Mouse (Mus musculus): ENCODE measurements at regions not wholly inside any gene's neighbourhood (a gene's known extent, or its start where the extent isn't known, plus 50 kb on each side); places are given as distances from the start of the nearest gene placed in this dataset.
"Not testable (repeated sequence)": the region's sequence is repeated elsewhere in the genome, so short reads cannot be mapped to it uniquely, and the experiment has no call there.

DNA sequence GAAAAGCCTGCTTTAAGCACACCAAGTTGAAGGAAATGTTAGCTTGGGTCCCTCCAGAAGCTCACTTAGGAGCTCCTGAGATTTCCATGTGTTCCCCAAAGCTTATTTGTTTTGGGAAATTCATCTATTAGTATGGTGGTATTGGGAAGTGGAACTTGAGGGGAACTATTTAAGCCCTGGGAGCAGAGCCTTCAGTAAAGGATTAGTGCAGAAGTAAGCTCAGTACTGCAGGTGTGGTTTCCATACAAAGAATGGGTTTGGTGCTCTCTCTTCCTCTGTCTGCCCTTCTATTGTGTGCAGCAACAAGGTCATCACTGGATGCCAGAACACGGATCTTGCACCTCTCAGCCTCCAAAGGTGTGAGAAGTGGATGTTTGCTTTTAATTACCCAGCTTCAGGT, 57.2 kb downstream of the Foxa2 start:
- DNase-seq (ENCODE audit: low spot score in 2 of 2) = no peak

DNA sequence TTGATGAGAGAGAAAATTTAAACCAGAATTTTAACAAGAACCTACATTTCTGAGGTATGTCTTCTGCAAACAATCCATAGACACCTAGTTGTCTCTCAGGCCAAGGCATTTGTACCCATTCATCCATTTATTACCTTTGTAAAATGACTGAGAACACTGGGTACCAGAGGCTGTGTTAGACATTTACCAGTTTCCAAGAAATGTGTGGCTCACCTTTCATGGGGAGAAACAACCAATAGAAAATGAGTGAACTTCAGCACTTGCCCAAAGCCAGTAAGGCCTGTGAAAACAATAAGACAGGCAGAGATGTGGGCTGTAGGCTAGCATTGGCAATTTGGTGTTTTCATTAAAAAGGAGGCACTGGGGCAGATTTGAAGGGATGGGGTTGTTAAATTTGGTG, 58.2 kb downstream of the Foxa2 start:
- DNase-seq (ENCODE audit: low spot score in 2 of 2) = no peak

- no peak for DNase-seq (ENCODE audit: low spot score in 2 of 2)
Observed at GRCm38 (mm10) chr2:147985261-147985575, 61.6 kb downstream of the Foxa2 start.

GRCm38 (mm10) chr2:147984547-147985260, 62.1 kb downstream of the Foxa2 start:
- DNase-seq (ENCODE audit: low spot score in 2 of 2) = peak; percentile 19 to 20

GRCm38 (mm10) chr2:147980929-147981479, 65.8 kb downstream of the Foxa2 start:
- no peak for DNase-seq (ENCODE audit: low spot score in 2 of 2)

DNA sequence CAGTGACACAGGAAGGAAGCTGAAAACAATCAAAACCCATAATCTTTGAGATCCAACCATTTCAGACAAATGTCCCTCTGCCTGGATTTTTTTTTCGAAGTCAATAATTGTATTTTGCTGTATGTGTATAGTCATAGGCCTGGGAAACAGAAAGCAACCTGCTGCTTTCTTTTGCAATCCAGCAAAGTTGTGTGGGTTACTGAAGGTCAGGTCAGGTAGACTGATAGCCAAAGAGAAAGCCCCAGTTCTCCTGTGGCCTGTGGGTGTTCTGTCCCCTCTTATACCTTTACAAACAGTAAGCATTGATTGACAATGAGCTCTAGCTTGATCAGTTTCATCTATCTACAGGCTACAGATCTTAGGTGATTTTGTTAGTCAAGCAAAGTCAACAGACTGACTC, 66.4 kb downstream of the Foxa2 start:
- no peak for DNase-seq (ENCODE audit: low spot score in 2 of 2)

- no peak for DNase-seq (ENCODE audit: low spot score in 2 of 2)
Observed at GRCm38 (mm10) chr2:147979660-147980364, 67.0 kb downstream of the Foxa2 start.

DNA sequence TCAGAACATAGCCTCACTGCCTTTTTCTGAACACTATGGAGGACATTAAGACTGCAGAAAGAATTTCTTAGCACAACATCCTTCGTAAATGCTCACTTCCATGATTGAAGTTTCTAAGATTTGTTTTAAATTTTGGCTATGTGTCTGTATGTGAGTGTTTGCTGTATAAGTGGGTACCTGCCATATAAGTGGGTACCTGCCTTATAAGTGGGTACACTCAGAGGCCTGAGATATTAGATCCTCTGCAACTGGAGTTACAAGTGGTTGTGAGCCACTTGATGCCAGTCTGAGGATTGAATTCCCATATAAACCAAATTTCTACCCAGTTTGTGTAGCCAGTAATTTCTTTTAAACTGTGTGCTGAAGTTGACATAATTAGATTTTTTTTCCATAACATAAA, 67.8 kb downstream of the Foxa2 start:
- DNase-seq (ENCODE audit: low spot score in 2 of 2) = no peak

DNA sequence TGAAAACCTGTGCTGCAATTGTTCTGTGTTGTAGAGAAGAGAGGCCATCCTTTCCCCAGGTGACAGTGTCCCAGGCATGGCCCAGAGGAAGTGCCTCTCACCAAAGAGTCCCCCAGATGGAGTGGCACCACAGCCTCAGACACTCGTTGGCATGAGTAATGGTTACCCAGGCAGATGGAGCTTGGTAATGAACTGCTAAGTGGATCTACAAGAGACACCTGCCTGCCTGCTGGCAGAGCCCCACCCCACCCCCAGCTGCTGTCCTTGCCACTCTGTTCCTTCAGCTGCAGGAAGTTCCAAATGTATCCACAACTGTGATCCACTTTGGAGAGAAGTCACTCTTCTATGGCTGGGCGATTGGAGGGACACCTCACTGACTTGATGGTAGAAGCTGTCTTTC, 72.0 kb downstream of the Foxa2 start:
- no peak for DNase-seq (ENCODE audit: low spot score in 2 of 2)

DNA sequence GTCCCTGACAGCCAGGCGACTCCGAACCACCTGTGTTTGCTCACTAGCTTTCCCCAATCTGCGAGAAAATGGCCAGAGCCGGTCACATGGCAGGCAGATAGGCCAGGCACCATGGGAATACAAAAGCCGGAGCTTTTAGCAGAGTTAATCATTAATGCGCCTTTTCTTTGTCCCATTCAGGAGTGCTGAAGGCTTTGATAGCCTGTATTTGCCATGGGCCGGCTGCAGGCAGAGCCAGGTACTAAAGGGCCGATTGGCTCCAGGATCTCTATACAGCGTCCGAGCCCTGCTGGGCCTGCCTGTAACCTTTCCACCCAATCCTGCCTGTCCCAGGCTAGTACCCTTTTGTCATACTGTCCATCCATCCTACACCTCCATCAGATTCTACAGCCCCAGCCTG, 78.1 kb downstream of the Foxa2 start:
- no peak for DNase-seq (ENCODE audit: low spot score in 2 of 2)

- no peak for DNase-seq (ENCODE audit: low spot score in 2 of 2)
Observed at GRCm38 (mm10) chr2:147967829-147968529, 78.8 kb downstream of the Foxa2 start.

GRCm38 (mm10) chr2:147963284-147963683, 83.5 kb downstream of the Foxa2 start:
- not testable (repeated sequence) for DNase-seq (ENCODE audit: low spot score in 2 of 2)

DNA sequence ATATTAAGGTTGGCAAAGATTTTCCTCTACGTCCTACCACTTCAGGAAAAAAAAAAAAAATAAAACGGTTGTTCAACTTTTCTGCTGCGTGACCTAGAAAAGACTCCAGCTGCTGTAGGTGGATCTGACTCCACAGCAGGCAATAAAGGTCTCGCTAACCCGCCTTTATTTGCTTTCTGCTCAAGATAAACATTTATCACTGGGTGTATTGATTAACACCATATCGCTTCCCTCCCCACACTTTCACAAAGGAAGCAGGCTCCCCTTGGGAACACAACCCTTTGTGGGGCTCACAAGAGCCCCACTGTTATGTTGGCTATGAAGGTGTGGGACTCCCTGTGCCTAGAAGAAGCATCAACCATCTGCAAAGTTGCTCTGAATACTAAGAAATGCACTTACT, 85.1 kb downstream of the Foxa2 start:
- DNase-seq (ENCODE audit: low spot score in 2 of 2) = no peak

- DNase-seq (ENCODE audit: low spot score in 2 of 2) = no peak
Observed at GRCm38 (mm10) chr2:147954183-147954582, 92.6 kb downstream of the Foxa2 start.

DNA sequence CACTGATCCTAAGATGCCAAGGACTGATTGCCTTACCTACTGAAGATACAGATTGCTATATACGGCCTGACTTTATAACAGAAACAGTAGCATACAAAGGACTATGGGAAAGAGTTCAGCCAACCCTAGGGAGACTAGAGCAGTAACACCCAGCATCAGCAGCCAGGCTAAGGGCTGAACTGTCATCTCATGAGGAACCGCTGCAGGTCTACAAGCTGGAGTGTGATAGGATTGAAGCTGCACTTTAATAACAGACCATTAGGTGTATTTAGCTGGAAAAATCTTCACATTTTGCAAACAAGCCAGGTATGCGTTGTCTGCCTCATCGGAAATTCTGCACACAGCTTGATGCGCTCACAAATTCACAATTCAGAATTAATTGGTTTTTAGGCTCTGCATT, 95.5 kb downstream of the Foxa2 start:
- DNase-seq (ENCODE audit: low spot score in 2 of 2) = no peak

DNA sequence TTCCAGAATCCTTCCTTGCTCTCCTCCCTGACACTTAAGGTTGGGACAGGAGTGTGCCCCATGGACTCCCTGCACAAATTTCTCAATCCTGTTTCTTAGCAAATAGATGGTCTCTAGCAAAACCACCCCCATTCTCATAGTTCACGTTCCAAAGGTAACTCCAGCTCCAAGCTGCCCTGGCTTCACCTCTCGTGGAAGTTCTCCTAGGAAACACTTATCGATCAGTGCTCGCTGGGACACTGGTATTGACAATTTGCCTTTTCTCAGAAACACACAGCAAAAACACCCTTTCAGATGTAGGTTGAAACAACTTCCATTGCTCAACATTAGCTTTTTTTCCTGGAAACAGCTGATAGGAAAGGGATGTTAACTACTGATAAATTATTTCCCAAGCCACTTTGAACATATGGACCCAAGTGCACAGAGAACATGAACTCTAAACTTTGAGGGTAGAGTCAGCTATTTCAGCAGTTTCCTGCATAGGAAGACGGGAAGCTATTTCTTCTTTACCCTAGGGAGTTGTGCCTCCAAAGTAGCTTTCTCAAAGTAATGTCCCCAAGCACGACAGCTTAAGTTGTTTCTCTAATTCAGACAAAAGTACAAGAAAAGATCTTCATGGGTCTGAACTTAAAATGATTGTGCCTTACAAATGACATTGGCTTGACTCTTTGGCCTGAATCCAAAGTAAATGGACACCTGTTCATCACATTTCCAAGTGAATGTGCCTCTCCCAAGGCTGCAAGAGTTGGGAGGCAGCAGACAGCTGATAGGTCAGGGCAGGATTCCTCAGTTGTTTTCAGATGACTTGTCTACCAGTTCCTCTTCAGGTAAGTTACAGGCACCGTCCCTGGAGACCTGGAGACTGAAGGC, 102.4 kb downstream of the Foxa2 start:
- no peak for DNase-seq (ENCODE audit: low spot score in 2 of 2)

DNA sequence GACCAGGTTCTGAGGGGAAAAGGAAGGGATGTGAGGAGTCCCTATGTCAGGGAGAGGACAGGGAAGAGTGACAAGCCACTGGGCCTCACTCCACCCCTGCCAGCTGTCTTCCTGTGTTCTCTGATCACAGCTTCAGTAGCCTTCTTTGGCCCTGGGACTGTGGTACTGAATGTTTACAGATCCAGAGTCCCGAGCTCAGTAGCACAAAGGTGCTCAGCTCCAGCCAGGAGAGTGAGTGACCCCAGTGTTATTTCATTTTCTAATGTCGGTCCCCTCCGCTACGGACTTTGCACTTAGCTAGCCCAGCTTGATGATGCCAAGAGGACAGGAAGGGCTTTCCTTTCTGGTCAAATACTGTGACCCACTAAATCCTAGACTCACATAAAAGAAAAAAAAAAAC, 104.2 kb downstream of the Foxa2 start:
- no peak for DNase-seq (ENCODE audit: low spot score in 2 of 2)

DNA sequence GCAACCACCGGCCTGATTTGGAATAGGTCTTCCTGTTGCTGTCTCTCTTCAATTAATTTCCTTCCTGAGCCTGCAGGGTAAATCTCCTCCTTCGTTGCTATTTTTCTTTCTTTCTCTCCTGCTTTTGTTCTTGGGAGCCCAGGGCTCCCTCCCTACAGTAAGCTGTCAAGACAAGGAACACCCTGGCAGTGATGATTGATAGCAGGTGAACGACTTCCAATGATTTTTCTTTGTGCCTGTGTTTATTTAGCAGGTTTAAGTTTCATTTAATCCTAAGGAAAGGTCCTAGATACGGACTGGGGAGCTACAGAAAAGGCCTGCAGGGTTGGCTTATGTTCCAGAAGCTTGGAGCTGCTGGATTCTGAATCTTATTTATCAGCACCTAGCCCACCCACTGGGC, 105.5 kb downstream of the Foxa2 start:
- no peak for DNase-seq (ENCODE audit: low spot score in 2 of 2)

GRCm38 (mm10) chr2:147932494-147932893, 114.3 kb downstream of the Foxa2 start:
- DNase-seq (ENCODE audit: low spot score in 2 of 2) = no peak

DNA sequence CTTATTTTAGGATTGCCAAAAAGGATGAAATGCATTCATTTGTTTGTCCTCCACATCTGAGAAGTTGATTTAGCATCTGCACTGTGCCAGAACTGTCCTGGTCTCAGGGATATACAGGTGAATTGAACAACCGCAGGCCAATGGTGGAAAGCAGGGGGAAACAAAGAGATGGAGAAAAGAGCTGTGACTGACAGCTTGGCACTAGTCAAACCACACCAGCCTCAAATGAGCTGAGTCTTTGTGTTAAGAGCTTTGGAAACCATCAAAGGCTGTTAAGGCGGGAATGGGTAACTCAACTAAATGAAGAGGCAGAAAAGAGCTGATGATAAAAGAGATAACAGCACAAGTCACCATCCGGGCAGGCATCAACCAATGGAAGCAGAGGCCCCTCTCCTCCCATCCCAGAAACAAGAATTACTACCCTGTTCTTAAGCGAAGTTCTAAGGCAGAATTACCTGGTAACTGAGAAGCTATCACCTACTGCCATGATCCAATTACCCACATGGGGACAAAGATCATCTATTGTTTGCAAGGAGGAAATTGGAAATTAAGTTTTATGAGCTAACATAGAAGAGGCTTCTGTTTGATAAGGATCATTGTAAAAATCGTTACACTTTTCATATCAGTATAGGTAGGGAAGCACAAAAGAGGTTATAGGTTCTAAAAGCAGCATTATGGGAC, 117.6 kb downstream of the Foxa2 start:
- DNase-seq (ENCODE audit: low spot score in 2 of 2) = no peak
